Mouse (Mus musculus) left cerebral cortex, adult 11 months (tissue): ENCODE results near the gene Kdf1.

Source experiments
- DNase-seq: peaks from one replicate; pipeline ENCODE4 v3.0.0; 2022; ENCODE audit warnings: low spot score

Gene Kdf1

GRCm38 (mm10) chr4:133553448-133554330, 34.9 kb downstream of the Kdf1 start:
- no peak for DNase-seq

GRCm38 (mm10) chr4:133557041-133557717, 38.4 kb downstream of the Kdf1 start:
- DNase-seq = no peak

GRCm38 (mm10) chr4:133559846-133560245, 41.1 kb downstream of the Kdf1 start:
- no peak for DNase-seq

- no peak for DNase-seq
Observed at GRCm38 (mm10) chr4:133561622-133562021, 42.9 kb downstream of the Kdf1 start.

GRCm38 (mm10) chr4:133563123-133563571, 44.4 kb downstream of the Kdf1 start:
- DNase-seq = no peak

- DNase-seq = no peak
Observed at GRCm38 (mm10) chr4:133567251-133567650, 48.5 kb downstream of the Kdf1 start.

GRCm38 (mm10) chr4:133569291-133570065, 50.7 kb downstream of the Kdf1 start:
- no peak for DNase-seq

- DNase-seq = no peak
Observed at GRCm38 (mm10) chr4:133570066-133570466, 51.3 kb downstream of the Kdf1 start.

GRCm38 (mm10) chr4:133574070-133574842, 55.5 kb downstream of the Kdf1 start, which contains the start of gene Gpatch3:
TSS of gene Gpatch3 (plus strand) at chr4:133574745.
- DNase-seq = peak; percentile 84

GRCm38 (mm10) chr4:133574843-133575202, 56.1 kb downstream of the Kdf1 start:
- DNase-seq = no peak

GRCm38 (mm10) chr4:133577983-133578382, 59.2 kb downstream of the Kdf1 start:
- no peak for DNase-seq
